Mouse (Mus musculus): ENCODE data around the gene Bcl2l11. TPM values are rescaled to one million over a fixed set of nuclear protein-coding genes. Genes with fewer than 3 reads are reported as not detected.

Bcl2l11 gene
- polyA plus RNA-seq, 1 experiment from 2014 or later, result 17.4 TPM

DNA sequence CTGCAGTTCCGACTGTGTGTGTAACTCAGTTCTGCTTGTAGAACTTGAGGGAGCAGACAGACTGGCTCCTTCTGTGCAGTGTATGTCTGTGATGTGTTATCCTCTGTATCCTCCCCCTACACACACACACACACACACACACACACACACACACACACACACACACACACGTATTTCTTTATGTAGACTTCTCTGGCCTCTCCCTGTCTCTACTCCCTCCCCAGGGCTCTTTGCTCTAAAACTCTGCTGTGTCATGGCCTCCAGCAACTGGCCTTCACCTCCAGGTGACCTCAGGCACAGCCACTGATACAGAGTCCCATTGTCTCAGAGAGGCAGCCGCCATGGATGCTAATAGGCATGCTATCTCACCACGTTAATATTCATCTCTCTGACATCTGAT, 10.3 kb upstream of the Bcl2l11 start:
- ATAC-seq (ENCODE audit: insufficient read depth, low FRiP score, low read depth), result no peak
- Histone ChIP-seq H3K4me2 (no peak overlapping the region), H3K4me3 (replicated peaks) (no peak overlapping the region), H3K4me1 (no peaks in the 10 kb centered on the region), H3K9ac (no peak overlapping the region), H3K27me3 (replicated peaks) (no peaks in the 10 kb centered on the region), H3K9me3 (no peaks in the 10 kb centered on the region), H3K36me3 (no peaks in the 10 kb centered on the region), H3K27ac (no peak overlapping the region)
- 50% methylated on average over 4 of the region's 4 CpGs for WGBS

DNA sequence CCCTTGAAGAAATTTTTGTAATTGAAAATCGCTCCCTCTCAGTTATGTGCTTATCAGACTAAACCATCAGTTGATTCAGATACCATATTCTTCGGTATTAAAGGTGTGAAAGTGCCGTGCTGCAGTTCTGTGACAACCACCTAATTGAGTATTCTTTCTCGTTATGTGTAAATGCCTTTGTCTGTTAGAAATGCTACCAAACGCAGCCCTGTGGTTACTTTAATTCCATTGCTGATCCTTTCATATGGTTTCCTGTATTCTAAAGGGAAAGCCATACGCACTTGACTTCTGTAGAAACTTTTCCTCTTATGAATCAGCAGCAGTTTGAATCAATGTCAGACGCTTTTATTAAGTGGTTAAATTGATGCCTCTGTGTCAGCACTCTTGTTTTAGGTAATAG, 8.2 kb upstream of the Bcl2l11 start:
- Histone ChIP-seq H3K27me3 (replicated peaks) (no peaks in the 10 kb centered on the region; the same call in 1 of the 2 replicates), H3K36me3 (no peaks in the 10 kb centered on the region), H3K9ac (no peak overlapping the region), H3K4me2 (no peak overlapping the region), H3K4me1 (peaks cover 1% of the 10 kb centered on the region; the same call in 1 of the 2 replicates), H3K4me3 (replicated peaks) (no peak overlapping the region), H3K9me3 (no peaks in the 10 kb centered on the region), H3K27ac (no peak overlapping the region)
- no peak for ATAC-seq (ENCODE audit: insufficient read depth, low FRiP score, low read depth)
- WGBS, result 80% methylated on average over 7 of the region's 7 CpGs

DNA sequence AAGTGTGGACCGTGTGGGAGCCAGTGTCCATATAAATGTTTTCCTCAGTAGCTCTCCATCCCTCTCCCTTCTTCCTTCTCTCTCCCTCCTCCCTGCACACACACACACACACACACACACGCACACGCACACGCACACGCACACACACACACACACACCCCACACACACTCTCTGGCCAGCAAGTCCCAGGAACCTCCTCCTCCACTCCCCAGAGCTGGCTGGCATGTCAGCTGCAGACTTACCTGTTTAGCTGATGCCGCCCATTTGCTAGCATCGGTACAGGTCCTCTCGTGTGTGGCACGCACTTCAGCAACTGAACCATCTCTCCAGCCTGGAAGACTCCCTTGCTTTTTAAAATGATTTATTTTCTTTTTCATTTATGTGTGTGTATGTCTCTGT, 6.9 kb upstream of the Bcl2l11 start:
- H3K36me3 ChIP-seq, result no peaks in the 10 kb centered on the region
- no peak overlapping the region for H3K9ac ChIP-seq
- 89% methylated on average over 9 of the region's 9 CpGs for WGBS
- peaks cover 6% of the 10 kb centered on the region for H3K27me3 ChIP-seq (replicated peaks)
- no peak overlapping the region for H3K4me3 ChIP-seq (replicated peaks)
- no peak overlapping the region for H3K4me2 ChIP-seq
- H3K9me3 ChIP-seq, result no peaks in the 10 kb centered on the region
- H3K27ac ChIP-seq, result no peak overlapping the region
- ATAC-seq (ENCODE audit: insufficient read depth, low FRiP score, low read depth), result no peak
- peaks cover 14% of the 10 kb centered on the region for H3K4me1 ChIP-seq

DNA sequence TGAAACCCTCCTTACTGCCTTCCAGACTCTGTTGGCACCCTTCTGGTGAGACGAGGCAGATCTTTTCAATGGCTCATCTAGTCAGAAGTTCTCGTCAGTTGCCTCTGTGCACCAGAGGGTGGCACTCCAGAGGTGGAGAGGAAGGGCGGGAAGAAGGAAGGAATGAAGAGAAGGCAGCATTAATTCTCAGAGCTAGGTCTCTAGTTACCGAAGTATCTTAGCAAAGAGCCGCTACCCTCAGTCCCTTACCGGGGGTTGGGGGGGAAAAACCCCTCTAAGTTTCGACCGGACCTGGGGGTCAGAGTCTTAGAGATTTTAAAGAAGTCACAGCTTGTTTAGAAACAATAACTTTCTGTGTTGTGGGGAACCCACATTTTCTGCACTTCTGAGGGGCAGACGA, 3.3 kb upstream of the Bcl2l11 start:
- peaks cover 11% of the 10 kb centered on the region for H3K27me3 ChIP-seq (replicated peaks)
- no peaks in the 10 kb centered on the region for H3K36me3 ChIP-seq
- H3K4me1 ChIP-seq, result peaks cover 26% of the 10 kb centered on the region
- peak overlapping the region; percentile 70 for H3K4me3 ChIP-seq (replicated peaks)
- H3K27ac ChIP-seq, result no peak overlapping the region
- WGBS, result 4% methylated on average over 9 of the region's 9 CpGs
- peak overlapping the region; percentile 95 for H3K4me2 ChIP-seq
- no peak overlapping the region for H3K9ac ChIP-seq
- no peaks in the 10 kb centered on the region for H3K9me3 ChIP-seq
- ATAC-seq (ENCODE audit: insufficient read depth, low FRiP score, low read depth), result no peak

DNA sequence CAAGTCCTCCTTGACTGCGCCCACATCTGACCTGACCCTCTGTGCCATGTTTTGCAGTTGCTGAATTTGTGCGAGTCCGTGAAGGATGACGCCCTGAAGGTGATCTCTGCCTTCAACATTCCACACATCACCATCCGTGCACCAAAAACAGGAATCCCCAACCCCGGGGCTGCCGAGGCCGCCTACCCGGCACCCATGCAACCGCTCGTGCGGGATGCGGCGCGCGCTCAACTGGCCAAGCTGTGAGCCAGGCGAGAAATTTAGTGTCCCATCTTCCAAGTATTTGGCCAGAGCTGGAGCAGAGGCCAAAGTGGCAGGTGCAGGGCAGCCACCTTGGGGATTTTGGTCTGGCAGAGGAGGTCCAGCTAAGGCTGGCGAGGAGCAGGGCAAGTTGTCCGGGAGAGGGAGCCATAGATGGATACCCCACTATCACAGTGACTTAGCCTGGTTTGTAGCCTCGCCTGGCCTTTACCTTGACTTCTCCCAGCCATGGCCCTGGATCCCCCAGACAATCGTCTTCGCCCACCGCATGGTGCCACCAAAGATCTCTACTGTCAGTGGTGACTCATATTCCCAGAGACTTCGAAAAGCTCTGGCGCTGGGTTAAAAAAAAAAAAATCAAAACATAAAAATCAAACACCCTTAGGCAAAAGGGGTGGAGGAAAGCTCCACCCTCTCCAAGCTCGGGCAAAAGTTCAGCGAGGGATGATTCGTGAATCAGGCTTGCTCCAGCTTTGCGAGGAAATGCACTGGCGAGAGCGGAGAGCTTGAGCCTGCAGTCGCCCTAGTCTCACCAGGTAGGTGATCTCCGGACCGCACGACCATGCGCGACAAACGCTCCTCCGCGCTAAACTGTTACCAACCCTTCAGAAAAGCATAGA, 2.7 kb upstream of the Bcl2l11 start:
- no peak for ATAC-seq (ENCODE audit: insufficient read depth, low FRiP score, low read depth)

DNA sequence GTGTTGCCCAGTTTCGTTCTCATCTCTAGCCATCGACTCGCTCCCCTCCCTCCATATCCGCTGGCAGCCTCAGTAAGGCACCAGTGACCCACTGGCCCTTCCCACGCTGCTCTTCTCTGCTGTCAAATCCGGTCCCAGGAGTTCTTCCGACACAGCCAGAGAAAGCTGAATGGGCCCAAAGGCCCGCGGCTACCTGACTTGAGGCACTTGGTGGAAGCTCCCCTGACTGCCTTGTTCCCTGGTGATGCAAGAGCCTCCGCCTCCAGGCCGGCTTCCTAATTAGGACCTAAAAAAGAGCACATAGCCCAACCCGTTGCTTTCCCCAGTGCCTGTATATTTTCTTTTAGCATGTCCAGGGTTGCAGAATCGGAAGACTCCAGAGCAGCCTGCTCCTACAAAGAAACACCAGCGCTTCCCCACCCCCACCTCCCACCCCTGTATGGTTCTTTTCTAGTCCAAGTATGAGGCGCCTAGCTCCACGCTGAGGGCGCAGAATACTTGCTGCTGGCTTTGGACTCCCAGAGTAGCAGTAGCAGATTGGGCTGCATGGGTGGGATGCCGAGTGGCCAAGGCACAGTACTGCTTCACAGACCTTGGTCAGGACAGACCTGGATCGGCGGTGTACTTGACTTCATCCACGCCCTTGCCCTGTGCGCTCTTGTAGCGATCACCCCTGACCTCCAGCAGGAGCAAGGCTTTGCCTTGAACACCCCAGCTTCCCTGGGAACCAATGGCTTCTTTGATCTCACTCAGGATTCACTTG, 1.7 kb upstream of the Bcl2l11 start:
- peak overlapping the region; percentile 70 for H3K4me3 ChIP-seq (replicated peaks)
- H3K9me3 ChIP-seq, result no peaks in the 10 kb centered on the region
- WGBS, result 15% methylated on average over 23 of the region's 23 CpGs
- H3K27ac ChIP-seq, result no peak overlapping the region
- no peak for ATAC-seq (ENCODE audit: insufficient read depth, low FRiP score, low read depth)
- H3K4me1 ChIP-seq, result peaks cover 33% of the 10 kb centered on the region
- H3K27me3 ChIP-seq (replicated peaks), result peaks cover 11% of the 10 kb centered on the region
- no peak overlapping the region for H3K9ac ChIP-seq
- H3K36me3 ChIP-seq, result no peaks in the 10 kb centered on the region
- peak overlapping the region; percentile 95 for H3K4me2 ChIP-seq

More for the DNA sequence above, 2.7 kb upstream of the Bcl2l11 start:
- H3K9ac ChIP-seq, result no peak overlapping the region
- peaks cover 11% of the 10 kb centered on the region for H3K27me3 ChIP-seq (replicated peaks)
- no peaks in the 10 kb centered on the region for H3K36me3 ChIP-seq
- peaks cover 27% of the 10 kb centered on the region for H3K4me1 ChIP-seq
- WGBS, result 4% methylated on average over 40 of the region's 40 CpGs
- no peak overlapping the region for H3K27ac ChIP-seq
- peak overlapping the region; percentile 95 for H3K4me2 ChIP-seq
- H3K4me3 ChIP-seq (replicated peaks), result peak overlapping the region; percentile 70
- no peaks in the 10 kb centered on the region for H3K9me3 ChIP-seq

DNA sequence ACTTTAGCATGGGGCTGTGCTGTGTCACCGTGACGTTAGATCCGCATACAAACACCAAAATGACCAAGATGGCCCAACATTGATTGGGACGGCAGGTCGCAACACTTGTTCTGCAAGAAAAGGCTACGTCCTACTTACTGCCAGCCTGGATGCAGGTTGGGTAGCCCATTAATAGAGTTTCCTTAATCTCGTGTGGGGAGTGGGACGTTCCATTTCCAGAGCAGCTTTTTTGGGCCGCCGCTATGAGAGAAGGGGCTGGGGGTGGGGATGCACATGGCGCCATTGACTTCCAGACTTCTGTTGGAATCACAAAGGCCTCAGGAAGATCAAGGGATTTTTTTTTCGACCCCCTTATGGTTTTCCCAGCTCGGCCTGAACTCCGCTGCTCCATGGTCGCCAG, 1.1 kb upstream of the Bcl2l11 start:
- Histone ChIP-seq H3K4me3 (replicated peaks) (peak overlapping the region; percentile 70), H3K36me3 (no peaks in the 10 kb centered on the region), H3K27me3 (replicated peaks) (peaks cover 11% of the 10 kb centered on the region), H3K27ac (no peak overlapping the region), H3K9me3 (no peaks in the 10 kb centered on the region), H3K9ac (no peak overlapping the region), H3K4me1 (peaks cover 33% of the 10 kb centered on the region), H3K4me2 (peak overlapping the region; percentile 95)
- WGBS, result 18% methylated on average over 15 of the region's 15 CpGs
- ATAC-seq (ENCODE audit: insufficient read depth, low FRiP score, low read depth), result no peak

DNA sequence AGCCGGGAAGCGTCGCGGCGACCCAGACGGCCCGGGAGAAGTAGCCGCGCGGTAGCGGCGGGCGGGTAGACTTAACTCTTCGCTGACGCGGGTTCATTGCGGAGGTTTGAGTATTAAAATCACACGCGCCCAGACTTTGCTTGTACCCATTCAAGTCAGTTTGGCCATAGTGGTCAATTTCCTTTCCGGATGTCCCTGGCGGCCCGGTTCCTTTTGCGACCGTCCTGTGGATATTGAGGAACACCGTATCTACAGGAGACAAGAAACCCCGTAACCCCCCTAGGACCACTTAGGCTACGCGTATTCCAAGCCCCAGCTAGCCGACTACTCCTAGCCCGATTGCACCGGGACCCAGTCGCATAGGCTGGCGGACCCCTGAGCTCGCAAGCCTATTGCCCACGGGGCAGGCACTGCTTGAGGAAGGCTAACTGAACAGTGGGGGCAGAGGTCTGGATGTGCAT, 783 bp downstream of the Bcl2l11 start:
- Histone ChIP-seq H3K4me2 (peak overlapping the region; percentile 95), H3K36me3 (peaks cover 3% of the 10 kb centered on the region; the same call in 1 of the 2 replicates), H3K9ac (peak overlapping the region; percentile 73), H3K27me3 (replicated peaks) (peaks cover 11% of the 10 kb centered on the region), H3K9me3 (no peaks in the 10 kb centered on the region), H3K27ac (peak overlapping the region; percentile 93), H3K4me3 (replicated peaks) (peak overlapping the region; percentile 70), H3K4me1 (peaks cover 33% of the 10 kb centered on the region)
- no peak for ATAC-seq (ENCODE audit: insufficient read depth, low FRiP score, low read depth)
- WGBS, result under 1% methylated on average over 35 of the region's 35 CpGs

DNA sequence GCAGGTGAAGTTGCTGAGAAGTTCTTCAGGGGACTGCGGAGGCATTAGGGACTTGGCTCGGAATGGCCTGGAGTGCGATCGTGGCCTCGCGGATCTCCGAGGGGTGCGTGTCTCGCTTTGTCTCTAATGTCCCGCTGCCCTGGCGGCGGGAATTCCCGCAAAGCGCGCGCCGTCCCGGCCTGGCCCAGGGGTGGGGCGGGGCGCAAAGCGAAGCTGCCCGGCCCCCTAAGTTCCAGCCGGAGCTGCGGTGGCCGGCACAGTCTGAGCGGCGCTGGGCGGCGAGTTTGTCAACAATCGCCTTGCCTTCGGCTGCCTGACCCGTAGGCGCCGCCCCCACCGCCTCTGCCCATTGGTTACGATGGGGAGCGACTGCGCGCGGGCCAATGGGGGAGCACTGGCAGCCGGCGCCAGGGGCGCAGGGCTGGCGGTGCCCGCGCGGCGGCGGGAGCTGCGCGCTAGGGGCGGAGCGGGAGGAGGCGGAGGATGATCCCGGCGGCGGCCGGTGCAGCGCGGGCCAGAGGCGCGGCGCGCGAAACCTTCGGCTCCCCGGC, 1.4 kb downstream of the Bcl2l11 start:
- Histone ChIP-seq H3K36me3 (peaks cover 3% of the 10 kb centered on the region; the same call in 1 of the 2 replicates), H3K9ac (peak overlapping the region; percentile 73), H3K4me2 (peak overlapping the region; percentile 95), H3K4me1 (peaks cover 33% of the 10 kb centered on the region), H3K4me3 (replicated peaks) (peak overlapping the region; percentile 70), H3K27me3 (replicated peaks) (peaks cover 11% of the 10 kb centered on the region), H3K27ac (peak overlapping the region; percentile 93), H3K9me3 (no peaks in the 10 kb centered on the region)
- ATAC-seq (ENCODE audit: insufficient read depth, low FRiP score, low read depth), result peak; percentile 89
- under 1% methylated on average over 63 of the region's 67 CpGs for WGBS

DNA sequence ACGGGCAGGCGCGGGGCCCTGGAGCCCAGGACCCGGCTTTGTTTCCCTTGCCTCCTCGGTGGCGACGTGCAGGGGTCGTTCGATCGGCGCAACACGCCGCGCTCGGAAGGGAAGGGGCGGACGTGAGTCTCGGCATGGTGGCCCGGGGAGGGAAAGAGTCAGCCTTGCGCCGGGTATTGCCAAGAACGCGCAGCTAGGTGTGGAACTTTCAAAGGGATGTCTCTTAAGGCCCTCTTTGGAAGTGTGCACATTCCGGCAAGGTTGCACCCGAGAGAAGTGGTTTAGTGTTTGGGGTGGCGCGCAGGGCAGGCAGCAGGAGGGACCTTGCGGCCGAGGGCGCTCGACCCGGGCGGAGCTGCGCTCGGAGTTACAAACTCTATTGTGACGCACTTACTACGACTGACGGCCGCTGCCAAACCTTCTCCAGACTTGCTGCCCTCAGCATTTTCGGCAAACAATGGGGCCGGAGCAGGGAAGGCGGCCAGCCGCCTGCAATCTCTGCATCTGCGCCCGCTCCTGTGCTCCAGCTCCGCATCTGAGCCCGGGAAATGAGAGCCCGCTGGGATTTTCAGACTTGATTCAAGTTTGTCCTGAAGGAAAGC, 2.0 kb downstream of the Bcl2l11 start:
- peaks cover 30% of the 10 kb centered on the region for H3K4me1 ChIP-seq
- peak overlapping the region; percentile 93 for H3K27ac ChIP-seq

DNA sequence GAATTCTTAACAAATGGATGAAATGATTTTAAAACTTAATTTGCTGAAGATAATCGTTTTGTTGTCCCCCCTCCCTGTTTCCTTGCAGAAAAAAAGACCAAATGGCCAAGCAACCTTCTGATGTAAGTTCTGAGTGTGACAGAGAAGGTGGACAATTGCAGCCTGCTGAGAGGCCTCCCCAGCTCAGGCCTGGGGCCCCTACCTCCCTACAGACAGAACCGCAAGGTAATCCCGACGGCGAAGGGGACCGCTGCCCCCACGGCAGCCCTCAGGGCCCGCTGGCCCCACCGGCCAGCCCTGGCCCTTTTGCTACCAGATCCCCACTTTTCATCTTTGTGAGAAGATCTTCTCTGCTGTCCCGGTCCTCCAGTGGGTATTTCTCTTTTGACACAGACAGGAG, 2.7 kb downstream of the Bcl2l11 start:
- Histone ChIP-seq H3K4me2 (peak overlapping the region; percentile 95), H3K4me3 (replicated peaks) (peak overlapping the region; percentile 70), H3K27me3 (replicated peaks) (peaks cover 7% of the 10 kb centered on the region), H3K4me1 (peaks cover 22% of the 10 kb centered on the region), H3K9me3 (no peaks in the 10 kb centered on the region), H3K27ac (no peak overlapping the region), H3K9ac (peak overlapping the region; percentile 49; the same call in 1 of the 2 replicates), H3K36me3 (peaks cover 3% of the 10 kb centered on the region; the same call in 1 of the 2 replicates)
- WGBS, result 38% methylated on average over 10 of the region's 10 CpGs
- ATAC-seq (ENCODE audit: insufficient read depth, low FRiP score, low read depth), result no peak

More for the DNA sequence above, 2.0 kb downstream of the Bcl2l11 start:
- Histone ChIP-seq H3K9me3 (no peaks in the 10 kb centered on the region), H3K4me3 (replicated peaks) (peak overlapping the region; percentile 70), H3K36me3 (peaks cover 3% of the 10 kb centered on the region; the same call in 1 of the 2 replicates), H3K4me2 (peak overlapping the region; percentile 95), H3K9ac (peak overlapping the region; percentile 49), H3K27me3 (replicated peaks) (peaks cover 10% of the 10 kb centered on the region)
- ATAC-seq (ENCODE audit: insufficient read depth, low FRiP score, low read depth), result peak; percentile 25
- WGBS, result under 1% methylated on average over 45 of the region's 48 CpGs
